Mouse (Mus musculus): ENCODE measurements around the gene Adam12. TPM values are rescaled to one million over a fixed set of nuclear protein-coding genes. Genes with fewer than 3 reads are reported as not detected.

Adam12 gene
- polyA plus RNA-seq, 1 experiment from 2014 or later = 0.86 TPM

DNA sequence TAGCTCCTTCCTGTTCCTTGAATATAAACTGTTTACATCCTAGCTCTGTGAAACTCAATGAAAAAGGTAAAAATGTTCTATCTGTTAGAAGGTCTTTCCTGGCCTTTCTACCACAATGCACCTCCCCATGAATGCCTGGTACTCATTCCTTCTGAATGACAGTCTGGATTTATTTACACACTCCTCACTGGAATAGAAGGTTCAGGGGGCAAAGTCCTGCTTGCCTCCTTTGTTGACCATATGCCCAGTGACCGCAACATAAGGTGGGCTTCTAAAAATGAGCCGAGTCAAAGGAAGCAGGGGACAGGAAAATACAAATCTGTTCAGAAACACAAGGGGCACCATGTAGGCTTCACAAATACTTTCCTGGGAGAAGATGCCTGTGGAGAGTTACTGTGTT lies 62.2 kb downstream of the Adam12 start:
- WGBS = 84% methylated on average over 2 of the region's 2 CpGs
- no peaks in the 10 kb centered on the region for H3K4me1 ChIP-seq
- no peak overlapping the region for H3K27ac ChIP-seq (replicated peaks)
- H3K9me3 ChIP-seq (replicated peaks) = no peaks in the 10 kb centered on the region
- no peaks in the 10 kb centered on the region for H3K36me3 ChIP-seq
- H3K27me3 ChIP-seq (ENCODE audit: low read depth, poor library complexity, severe bottlenecking) = no peaks in the 10 kb centered on the region
- no peak for DNase-seq (ENCODE audit: low spot score)
- no peak overlapping the region for H3K4me3 ChIP-seq

DNA sequence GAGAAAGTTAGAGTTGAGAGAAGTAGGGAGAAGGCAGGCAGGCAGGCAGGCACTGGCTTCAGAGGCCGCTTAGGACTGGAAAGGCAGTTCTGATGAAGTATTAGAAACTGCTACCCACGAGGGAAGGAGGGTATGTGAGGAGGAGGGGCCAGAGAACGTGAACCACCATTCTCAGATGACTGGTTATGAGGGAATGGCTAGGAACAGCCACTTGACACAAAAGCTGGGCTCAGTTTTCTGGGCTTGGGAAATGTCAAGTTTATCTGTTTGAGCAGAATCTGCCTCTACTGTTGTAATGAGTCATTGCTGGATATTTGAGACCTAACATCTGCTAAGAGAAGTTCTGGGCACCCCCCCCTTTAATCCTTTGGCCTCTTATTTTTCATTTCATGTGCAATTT lies 64.4 kb downstream of the Adam12 start:
- DNase-seq (ENCODE audit: low spot score) = no peak
- H3K27ac ChIP-seq (replicated peaks) = no peak overlapping the region
- 58% methylated on average over 3 of the region's 3 CpGs for WGBS
- no peaks in the 10 kb centered on the region for H3K36me3 ChIP-seq
- no peaks in the 10 kb centered on the region for H3K4me1 ChIP-seq
- H3K9me3 ChIP-seq (replicated peaks) = no peaks in the 10 kb centered on the region
- H3K4me3 ChIP-seq = no peak overlapping the region
- H3K27me3 ChIP-seq (ENCODE audit: low read depth, poor library complexity, severe bottlenecking) = no peaks in the 10 kb centered on the region

DNA sequence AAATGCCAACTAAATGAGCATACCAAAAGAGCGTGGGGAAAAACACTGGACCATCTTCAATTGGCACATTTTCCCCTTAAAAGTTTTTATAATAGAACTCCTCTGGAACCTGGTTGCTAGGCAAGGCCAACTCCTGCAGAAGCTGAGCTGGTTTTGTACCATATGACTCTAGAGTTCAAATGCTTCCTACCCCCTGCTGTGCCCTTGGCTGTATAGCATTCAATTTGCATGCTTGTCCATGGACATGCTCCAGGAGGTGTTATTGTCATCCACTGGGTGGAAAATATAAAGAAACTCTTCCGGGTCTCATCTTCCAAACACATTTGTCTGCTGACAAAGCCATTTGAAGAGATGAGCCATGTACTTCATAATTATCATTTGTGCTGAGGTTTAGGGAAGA lies 68.2 kb downstream of the Adam12 start:
- no peaks in the 10 kb centered on the region for H3K4me1 ChIP-seq
- DNase-seq (ENCODE audit: low spot score) = no peak
- H3K9me3 ChIP-seq (replicated peaks) = no peaks in the 10 kb centered on the region
- H3K27ac ChIP-seq (replicated peaks) = no peak overlapping the region
- WGBS = 76% methylated on average over 2 of the region's 2 CpGs
- no peaks in the 10 kb centered on the region for H3K27me3 ChIP-seq (ENCODE audit: low read depth, poor library complexity, severe bottlenecking)
- no peak overlapping the region for H3K4me3 ChIP-seq
- no peaks in the 10 kb centered on the region for H3K36me3 ChIP-seq

DNA sequence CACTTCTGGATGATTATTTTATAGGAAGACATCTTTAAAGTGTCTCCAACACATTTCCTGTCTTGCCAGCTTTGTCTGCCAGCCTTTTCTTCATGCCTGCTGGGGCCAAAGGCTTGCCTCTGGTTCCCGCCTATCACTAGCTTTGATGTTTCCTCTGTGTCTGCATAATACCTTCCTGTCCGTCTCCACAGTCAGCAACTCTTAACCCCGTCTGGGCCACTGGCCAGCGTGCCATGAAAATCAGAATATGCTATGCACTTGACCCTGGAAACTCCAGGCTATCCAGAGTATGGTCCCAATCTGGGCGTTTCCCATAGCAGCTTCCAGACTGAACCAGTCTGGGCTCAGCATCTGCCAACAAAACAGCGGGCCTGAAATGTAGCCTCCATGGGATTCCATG lies 69.1 kb downstream of the Adam12 start:
- WGBS = 62% methylated on average over 6 of the region's 6 CpGs
- DNase-seq (ENCODE audit: low spot score) = no peak
- Histone ChIP-seq H3K4me3 (no peak overlapping the region), H3K4me1 (no peaks in the 10 kb centered on the region), H3K27me3 (ENCODE audit: low read depth, poor library complexity, severe bottlenecking) (no peaks in the 10 kb centered on the region), H3K36me3 (no peaks in the 10 kb centered on the region), H3K27ac (replicated peaks) (no peak overlapping the region), H3K9me3 (replicated peaks) (no peaks in the 10 kb centered on the region)

DNA sequence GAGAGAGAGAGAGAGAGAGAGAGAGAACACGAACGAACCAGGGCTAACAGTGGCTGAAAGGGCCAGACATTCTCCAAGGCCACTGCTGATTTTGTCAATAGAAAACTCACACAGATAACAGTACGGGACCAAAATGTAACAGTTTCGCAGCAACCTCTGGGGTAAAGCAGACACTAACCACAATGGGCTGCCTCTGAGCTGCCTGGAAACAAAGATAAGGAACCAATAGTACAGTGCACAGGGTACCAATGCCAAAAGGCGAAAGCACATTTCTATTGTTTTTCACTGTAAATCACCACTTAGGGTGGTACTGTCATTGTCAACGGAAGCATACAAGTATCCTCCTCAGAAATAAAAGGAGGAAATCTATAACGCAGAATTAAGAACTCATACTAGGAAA lies 72.3 kb downstream of the Adam12 start:
- WGBS = 81% methylated on average over 7 of the region's 7 CpGs
- Histone ChIP-seq H3K4me1 (no peaks in the 10 kb centered on the region), H3K9me3 (replicated peaks) (no peaks in the 10 kb centered on the region), H3K27me3 (ENCODE audit: low read depth, poor library complexity, severe bottlenecking) (no peaks in the 10 kb centered on the region), H3K36me3 (no peaks in the 10 kb centered on the region), H3K4me3 (no peak overlapping the region), H3K27ac (replicated peaks) (no peak overlapping the region)
- DNase-seq (ENCODE audit: low spot score) = no peak

DNA sequence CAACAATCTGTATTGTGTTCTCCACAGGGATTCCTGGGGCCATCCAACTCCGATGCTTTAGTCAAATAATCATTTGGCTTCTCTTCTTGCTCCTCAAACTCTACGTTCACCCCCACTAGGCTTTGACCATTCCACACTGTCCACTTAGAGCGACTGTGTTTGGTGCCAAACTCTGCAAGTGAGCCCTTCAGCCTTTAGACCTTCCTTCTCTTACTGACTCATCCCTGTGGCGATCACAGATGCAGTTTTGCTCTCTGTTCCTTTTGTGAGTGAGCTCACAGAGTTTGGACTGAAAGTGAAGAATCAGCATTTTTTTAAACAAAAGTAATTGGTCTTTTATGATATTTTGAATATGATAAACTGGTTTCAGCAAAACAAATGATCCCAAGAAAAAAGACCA lies 80.6 kb downstream of the Adam12 start:
- Histone ChIP-seq H3K4me3 (no peak overlapping the region), H3K9me3 (replicated peaks) (no peaks in the 10 kb centered on the region), H3K27me3 (ENCODE audit: low read depth, poor library complexity, severe bottlenecking) (no peaks in the 10 kb centered on the region), H3K4me1 (no peaks in the 10 kb centered on the region), H3K36me3 (no peaks in the 10 kb centered on the region), H3K27ac (replicated peaks) (no peak overlapping the region)
- DNase-seq (ENCODE audit: low spot score) = no peak
- WGBS = 79% methylated on average over 4 of the region's 4 CpGs

DNA sequence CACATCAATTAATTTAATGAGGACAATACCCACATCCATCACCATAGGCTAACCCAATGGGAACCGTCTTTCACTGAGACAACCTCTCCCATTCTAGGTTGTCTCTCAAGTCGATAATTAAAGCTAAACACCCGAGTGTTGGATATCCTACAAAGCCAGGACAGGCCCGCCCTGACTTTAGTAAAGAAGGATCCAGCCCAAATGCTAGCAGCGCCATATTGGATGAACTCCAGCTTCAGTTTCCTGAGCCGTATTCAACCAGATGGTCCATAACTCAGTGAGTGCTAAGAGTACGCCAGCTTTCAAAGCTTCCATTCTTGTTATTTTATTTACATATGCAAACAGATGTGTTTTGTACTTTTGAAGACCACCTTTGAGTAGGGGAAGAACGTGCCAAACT lies 81.6 kb downstream of the Adam12 start:
- Histone ChIP-seq H3K27ac (replicated peaks) (no peak overlapping the region), H3K36me3 (no peaks in the 10 kb centered on the region), H3K4me1 (no peaks in the 10 kb centered on the region), H3K27me3 (ENCODE audit: low read depth, poor library complexity, severe bottlenecking) (no peaks in the 10 kb centered on the region), H3K4me3 (no peak overlapping the region), H3K9me3 (replicated peaks) (no peaks in the 10 kb centered on the region)
- DNase-seq (ENCODE audit: low spot score) = no peak
- WGBS = 93% methylated on average over 8 of the region's 8 CpGs

DNA sequence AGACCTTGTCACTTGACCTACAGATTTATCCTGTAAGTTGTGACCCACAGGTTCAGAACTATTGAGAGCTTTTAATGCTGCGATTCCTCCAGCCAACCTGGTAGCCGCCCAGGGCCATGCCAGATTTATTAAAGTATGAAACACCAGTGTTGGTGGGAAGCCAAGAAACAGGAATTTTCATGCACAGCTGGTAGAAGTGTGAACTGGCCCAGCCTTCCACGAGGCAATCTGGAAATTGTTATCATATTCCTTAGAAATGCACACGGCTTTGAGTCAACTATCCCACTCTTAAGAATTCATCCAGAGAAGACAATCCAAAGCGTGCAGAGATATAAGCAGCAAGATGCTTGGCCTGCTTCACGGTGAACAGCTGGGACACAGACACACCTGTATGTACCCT lies 82.6 kb downstream of the Adam12 start:
- WGBS = 89% methylated on average over 6 of the region's 6 CpGs
- DNase-seq (ENCODE audit: low spot score) = no peak

DNA sequence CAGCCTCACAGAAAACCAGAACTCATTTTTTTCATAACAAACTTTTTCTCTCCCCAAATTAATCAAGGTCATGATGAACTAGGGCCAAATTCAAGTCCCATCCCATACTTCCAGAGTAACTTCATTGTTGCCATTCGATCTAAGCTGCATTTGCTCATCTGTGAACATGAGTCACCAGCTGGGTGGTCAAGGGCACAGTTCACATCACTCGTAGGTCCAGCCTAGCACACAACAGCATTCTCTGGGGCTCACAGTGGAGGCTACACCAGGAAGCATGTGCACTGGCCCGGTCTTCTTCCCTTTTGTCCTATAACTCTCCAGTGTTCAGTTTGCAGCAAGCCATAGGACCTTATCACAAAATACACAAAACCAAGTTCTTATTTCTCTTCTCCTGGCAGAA lies 84.4 kb downstream of the Adam12 start:
- H3K4me3 ChIP-seq = no peak overlapping the region
- no peaks in the 10 kb centered on the region for H3K36me3 ChIP-seq
- no peaks in the 10 kb centered on the region for H3K4me1 ChIP-seq
- H3K27me3 ChIP-seq (ENCODE audit: low read depth, poor library complexity, severe bottlenecking) = no peaks in the 10 kb centered on the region
- DNase-seq (ENCODE audit: low spot score) = no peak
- no peak overlapping the region for H3K27ac ChIP-seq (replicated peaks)
- no peaks in the 10 kb centered on the region for H3K9me3 ChIP-seq (replicated peaks)
- 88% methylated on average over 3 of the region's 3 CpGs for WGBS

More for the DNA sequence above, 82.6 kb downstream of the Adam12 start:
- H3K4me1 ChIP-seq = no peaks in the 10 kb centered on the region
- no peaks in the 10 kb centered on the region for H3K36me3 ChIP-seq
- H3K27me3 ChIP-seq (ENCODE audit: low read depth, poor library complexity, severe bottlenecking) = no peaks in the 10 kb centered on the region
- H3K4me3 ChIP-seq = no peak overlapping the region
- H3K27ac ChIP-seq (replicated peaks) = no peak overlapping the region
- H3K9me3 ChIP-seq (replicated peaks) = no peaks in the 10 kb centered on the region

DNA sequence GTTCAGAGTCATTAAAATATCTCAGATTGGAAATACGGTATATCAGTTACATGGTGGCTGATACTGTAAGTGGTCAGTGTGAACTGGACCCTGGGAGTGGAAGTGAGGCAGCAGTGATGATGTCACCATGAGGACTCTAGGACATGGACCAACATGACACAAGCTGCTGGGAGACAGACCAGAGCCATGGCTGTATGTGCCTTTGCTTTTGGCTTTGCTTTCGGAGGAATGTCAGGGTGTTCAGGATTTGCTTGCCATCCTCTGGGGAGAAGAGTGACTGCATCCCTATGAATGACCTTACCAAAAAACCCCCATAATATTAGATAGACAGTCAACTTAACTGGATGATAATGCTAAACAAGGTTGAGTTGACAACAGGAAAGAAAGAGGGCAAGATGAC lies 85.1 kb downstream of the Adam12 start:
- Histone ChIP-seq H3K4me3 (no peak overlapping the region), H3K4me1 (no peaks in the 10 kb centered on the region), H3K27me3 (ENCODE audit: low read depth, poor library complexity, severe bottlenecking) (no peaks in the 10 kb centered on the region), H3K27ac (replicated peaks) (no peak overlapping the region), H3K9me3 (replicated peaks) (no peaks in the 10 kb centered on the region), H3K36me3 (no peaks in the 10 kb centered on the region)
- no peak for DNase-seq (ENCODE audit: low spot score)
- WGBS = 95% methylated on average over 2 of the region's 2 CpGs

DNA sequence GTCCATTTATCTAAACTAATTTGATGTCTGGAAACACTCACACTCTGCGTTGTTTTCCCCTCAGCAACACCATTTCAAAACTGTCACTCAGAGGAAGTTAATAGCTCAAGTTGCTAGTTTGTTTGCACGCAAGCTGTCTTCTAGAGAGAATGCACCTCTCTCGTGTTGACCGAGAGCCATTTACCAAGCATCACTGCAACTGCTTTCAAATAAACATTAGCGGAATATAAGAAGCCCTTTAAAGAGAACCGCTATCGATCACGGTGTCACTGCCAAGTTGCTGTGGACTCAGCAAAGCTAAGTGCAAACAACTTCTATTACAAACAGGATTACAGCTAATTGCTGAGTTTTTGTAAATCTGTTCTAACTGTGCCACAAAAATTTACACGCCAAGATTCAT lies 87.8 kb downstream of the Adam12 start:
- Histone ChIP-seq H3K4me3 (no peak overlapping the region), H3K36me3 (no peaks in the 10 kb centered on the region), H3K4me1 (no peaks in the 10 kb centered on the region), H3K9me3 (replicated peaks) (no peaks in the 10 kb centered on the region), H3K27ac (replicated peaks) (no peak overlapping the region), H3K27me3 (ENCODE audit: low read depth, poor library complexity, severe bottlenecking) (no peaks in the 10 kb centered on the region)
- no peak for DNase-seq (ENCODE audit: low spot score)
- WGBS = 96% methylated on average over 9 of the region's 9 CpGs

DNA sequence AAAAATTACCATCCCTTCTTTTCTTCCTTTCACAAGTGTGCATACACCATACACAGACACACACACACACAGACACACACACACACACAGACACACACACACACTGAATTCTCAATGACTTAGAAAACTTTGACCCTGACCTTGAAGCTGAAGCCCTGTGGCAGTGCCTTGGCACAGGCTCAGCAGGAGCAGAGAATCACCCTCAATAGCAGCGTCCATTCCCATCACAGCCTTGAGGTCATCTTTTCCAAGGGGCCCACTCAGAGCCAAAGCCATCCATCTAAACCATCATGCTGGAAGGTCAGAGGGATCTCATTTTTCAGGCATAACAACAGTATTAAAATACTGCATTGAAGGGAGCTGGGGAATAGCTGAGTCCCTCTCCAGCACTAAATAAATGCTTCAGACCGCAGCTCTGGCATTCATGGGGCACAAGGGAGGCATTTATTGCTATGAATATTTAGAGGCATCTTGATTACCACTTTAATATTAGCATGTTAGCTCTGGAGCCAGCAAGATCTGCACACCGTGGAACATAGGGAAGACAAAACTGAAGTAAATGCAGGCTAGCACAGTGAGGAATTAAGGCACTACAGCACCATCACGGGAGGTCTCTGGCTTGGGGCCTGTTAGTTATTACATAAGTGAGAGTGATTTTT lies 92.5 kb downstream of the Adam12 start:
- H3K9me3 ChIP-seq (replicated peaks) = no peaks in the 10 kb centered on the region
- DNase-seq (ENCODE audit: low spot score) = no peak

DNA sequence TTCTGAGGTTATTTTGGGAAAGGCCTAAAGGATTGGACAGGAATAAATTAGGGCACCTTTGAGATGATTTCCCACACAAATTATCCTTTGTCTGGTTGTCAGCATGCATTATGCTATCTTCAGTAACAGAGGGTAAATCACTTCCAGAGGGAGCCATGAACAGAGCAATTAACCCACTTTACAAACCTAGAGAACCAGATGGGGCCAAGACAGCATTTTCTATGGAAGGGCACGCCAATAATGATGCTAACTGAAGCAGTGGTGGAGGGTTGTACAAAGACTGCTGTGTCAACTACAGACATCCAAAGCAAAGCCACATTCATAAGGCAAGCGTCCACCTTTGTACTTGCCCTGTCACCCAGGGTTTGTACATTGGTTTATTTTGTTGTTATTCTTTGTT lies 99.6 kb downstream of the Adam12 start:
- no peaks in the 10 kb centered on the region for H3K9me3 ChIP-seq (replicated peaks)
- DNase-seq (ENCODE audit: low spot score) = no peak
- H3K27me3 ChIP-seq (ENCODE audit: low read depth, poor library complexity, severe bottlenecking) = no peaks in the 10 kb centered on the region
- no peaks in the 10 kb centered on the region for H3K4me1 ChIP-seq
- WGBS = 74% methylated on average over 2 of the region's 2 CpGs
- H3K36me3 ChIP-seq = no peaks in the 10 kb centered on the region
- no peak overlapping the region for H3K27ac ChIP-seq (replicated peaks)
- H3K4me3 ChIP-seq = no peak overlapping the region

More for the DNA sequence above, 92.5 kb downstream of the Adam12 start:
- no peaks in the 10 kb centered on the region for H3K36me3 ChIP-seq
- no peaks in the 10 kb centered on the region for H3K27me3 ChIP-seq (ENCODE audit: low read depth, poor library complexity, severe bottlenecking)
- H3K4me1 ChIP-seq = no peaks in the 10 kb centered on the region
- H3K27ac ChIP-seq (replicated peaks) = no peak overlapping the region
- WGBS = 91% methylated on average over 4 of the region's 4 CpGs
- H3K4me3 ChIP-seq = no peak overlapping the region

DNA sequence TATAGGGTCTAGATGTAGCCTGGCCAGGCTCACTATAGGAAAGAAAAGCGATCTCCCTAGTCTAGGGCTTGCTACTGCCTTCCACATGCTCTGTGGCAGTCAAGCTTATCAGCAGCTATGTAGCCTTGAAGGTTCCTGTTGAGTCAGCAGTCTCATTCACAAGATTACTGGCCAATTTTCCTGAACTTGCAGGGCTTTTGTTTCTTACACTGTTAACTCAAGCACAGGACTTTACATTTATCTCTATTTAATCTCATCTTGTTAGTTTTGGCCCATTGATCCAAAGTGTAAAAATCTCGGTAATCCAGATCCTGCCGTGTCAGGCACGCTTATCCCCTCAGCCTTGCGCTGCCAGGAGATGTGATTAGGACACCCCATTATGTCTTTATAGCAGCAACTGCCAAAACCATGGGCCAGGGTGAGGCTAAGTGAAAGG lies 103.8 kb downstream of the Adam12 start:
- H3K4me3 ChIP-seq = no peak overlapping the region
- no peaks in the 10 kb centered on the region for H3K9me3 ChIP-seq (replicated peaks)
- H3K36me3 ChIP-seq = no peaks in the 10 kb centered on the region
- 80% methylated on average over 5 of the region's 5 CpGs for WGBS
- no peak for DNase-seq (ENCODE audit: low spot score)
- H3K27me3 ChIP-seq (ENCODE audit: low read depth, poor library complexity, severe bottlenecking) = no peaks in the 10 kb centered on the region
- H3K4me1 ChIP-seq = no peaks in the 10 kb centered on the region
- H3K27ac ChIP-seq (replicated peaks) = no peak overlapping the region
